Mouse (Mus musculus) olfactory bulb, adult 2 months (tissue): ENCODE results near the gene Hist1h2bf.

ENCODE experiments used
- CTCF ChIP-seq: fragments of 200-500 bp; IDR thresholded peaks from 2 replicates; pipeline ENCODE4 v1.5.1; 2012; ENCODE audit warnings: low read depth, mild to moderate bottlenecking, low read length, moderate library complexity; ENCODE audit not compliant: insufficient read depth
- POLR2A ChIP-seq: fragments of 200-500 bp; IDR thresholded peaks from 2 replicates; pipeline ENCODE4 v1.6.1; 2012; ENCODE audit warnings: mild to moderate bottlenecking, low read depth, low read length, moderate library complexity; ENCODE audit not compliant: insufficient read depth

DNA sequence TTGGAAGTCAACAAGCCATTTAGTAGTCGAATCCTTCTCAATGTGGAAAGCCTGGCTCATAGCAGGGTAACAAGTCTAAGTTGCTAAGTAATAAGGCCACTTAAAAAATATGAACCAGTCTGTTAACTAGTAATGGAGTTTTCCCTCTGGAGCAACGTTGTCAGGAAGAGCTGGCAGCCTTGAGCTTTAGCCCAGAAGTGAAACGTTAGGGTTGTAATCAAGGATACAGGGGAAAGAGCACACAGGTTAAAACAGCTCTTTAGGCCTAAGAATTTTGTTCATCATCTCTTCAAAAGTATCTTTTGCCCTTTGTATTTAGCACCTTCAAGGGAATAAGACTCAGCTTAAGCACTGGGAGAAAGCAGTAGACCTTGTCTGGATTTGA lies 23.2 kb downstream of the Hist1h2bf start:
- TF ChIP-seq POLR2A (no peak), CTCF (no peak)
